Mouse (Mus musculus) ovary, postnatal 36 days (tissue): Measurements from ENCODE around the gene Bbx.

Experiments
- DNase-seq: peaks from one replicate; pipeline ENCODE4 v3.0.0; 2022; ENCODE audit warnings: low spot score, mixed read lengths

Bbx gene

DNA sequence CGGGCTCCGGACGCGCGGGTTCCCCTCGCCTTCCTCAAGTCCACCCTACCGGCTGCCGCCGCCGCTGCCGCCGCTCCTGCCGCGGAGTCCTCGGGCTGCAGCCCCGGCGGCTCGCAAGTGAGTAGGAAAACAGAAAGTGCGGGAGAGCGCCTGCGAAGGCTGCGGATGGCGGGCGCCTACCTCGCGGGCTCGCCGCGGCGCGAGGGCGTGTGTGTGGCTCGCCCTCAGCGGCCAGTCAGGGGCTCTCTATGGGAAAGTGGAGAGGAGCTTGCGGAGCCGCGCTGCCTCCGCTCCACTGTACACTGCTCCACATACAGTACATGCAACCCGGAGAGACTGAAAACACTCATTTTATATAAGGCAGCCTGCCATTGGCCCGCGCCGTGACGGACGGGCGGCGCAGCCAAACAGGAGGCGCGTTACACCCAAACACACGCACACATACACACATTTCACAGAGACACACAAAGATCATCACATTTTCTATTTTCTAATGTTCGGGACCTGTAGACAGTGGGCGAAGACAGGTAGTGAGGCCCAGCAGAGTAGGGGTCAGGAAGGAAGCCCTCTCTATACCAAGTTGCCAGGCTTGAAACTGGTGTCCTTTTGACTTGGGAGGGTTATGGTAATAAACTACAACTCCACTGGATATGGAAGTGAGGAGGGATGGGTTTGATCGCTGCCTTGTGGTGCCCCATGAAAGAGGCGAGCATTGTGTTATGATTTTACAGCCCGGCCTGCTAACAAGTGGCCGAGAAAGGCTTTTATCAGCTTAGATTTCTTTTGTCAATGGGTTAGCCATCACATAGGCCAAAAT lies at the start of gene Bbx:
Bbx (minus strand) TSS at position 329 of the 817 bp plus-strand sequence.
- DNase-seq = peak; percentile 94

DNA sequence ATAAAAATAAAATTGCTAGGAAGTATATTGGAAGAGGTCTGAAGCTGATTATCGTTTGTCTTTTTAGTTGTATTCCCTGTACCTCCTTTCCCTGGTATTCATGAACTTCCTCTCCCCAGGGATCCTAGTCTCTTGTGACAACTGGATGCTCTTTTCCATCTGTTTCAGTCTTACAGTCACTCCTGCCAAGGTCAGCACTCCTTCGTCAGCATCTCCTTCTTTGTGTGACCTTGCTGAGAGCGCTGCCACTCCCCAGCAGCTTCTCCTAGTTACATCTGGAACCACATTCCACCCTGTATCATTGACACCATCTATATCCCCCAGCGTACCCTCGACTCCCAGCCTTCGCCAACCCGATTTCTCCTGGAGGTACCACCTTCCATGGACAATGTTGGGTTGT lies 49.7 kb upstream of the Bbx start:
- no peak for DNase-seq

GRCm38 (mm10) chr16:50481341-50481740 lies 49.2 kb upstream of the Bbx start:
- DNase-seq = no peak

- DNase-seq = no peak
Observed at GRCm38 (mm10) chr16:50478695-50479094, 46.5 kb upstream of the Bbx start.

DNA sequence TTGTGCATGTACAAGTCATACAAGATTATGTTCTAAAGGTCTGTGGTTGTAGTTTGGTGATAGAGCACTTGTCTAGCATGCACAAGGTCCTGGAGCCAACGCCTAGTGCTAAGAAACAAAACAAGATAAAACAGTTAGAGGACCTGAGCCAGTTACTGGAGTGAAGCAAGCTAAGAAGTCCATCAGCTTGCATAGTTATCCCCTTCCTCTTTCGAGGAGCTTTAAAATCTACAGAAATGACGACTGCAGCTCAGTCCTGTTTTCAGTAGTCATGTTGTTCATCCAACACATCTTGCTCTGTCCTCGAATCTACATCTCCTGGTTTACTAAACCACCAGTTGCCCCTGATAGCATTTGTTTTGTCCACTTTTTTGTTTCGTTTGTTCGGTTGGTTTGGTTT lies 45.4 kb upstream of the Bbx start:
- DNase-seq = no peak

DNA sequence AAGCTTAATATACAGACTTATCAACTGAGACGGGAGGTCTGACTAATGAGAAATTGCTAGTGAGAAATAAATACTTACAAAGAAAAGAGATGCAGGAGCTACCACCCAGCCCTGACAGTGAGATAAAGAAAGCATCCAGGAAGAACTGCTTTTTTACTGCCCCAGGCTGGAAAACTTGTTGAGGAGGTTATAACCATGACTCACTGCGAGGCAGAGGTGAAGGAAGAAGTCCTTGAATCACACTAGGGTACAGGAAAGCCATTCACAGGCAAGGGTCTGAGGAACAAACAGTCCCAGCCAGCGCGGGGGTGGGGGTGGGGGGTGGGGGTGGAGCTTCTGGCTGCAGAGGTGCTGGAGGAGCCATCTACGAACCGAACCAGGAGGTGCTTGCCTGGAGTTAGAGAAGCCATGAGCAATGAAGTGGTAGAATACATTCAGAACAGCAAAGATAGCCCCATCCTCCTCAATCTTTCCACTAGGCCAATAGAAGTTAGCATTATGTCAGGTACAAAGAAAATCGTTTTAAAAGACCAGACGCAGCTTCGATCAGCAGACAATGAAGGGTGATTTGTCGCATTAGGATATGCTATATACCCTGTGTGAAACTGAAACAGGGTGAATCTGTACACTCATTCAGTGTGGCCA lies 30.2 kb upstream of the Bbx start:
- no peak for DNase-seq

DNA sequence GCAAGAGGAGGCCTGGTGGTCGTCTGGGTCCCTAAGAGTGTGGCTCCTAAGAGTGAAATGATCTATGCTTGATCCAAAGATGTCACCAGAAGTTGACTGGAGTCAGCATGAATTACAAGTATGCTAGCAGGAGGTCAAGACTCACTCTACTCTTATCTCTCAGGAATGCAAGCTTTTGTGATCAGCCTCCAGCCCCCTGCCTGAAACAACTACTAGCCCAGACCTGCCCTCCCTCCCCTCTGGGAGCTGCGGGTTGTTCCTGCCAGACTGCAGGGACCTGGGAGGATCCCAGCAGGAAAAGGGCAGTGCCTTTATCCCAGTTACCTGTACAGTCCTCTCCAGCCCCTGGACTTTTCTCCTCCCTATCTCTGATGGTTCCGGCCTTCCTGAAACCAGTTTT lies 27.0 kb upstream of the Bbx start:
- no peak for DNase-seq

GRCm38 (mm10) chr16:50456053-50456452 lies 23.9 kb upstream of the Bbx start:
- DNase-seq = no peak

DNA sequence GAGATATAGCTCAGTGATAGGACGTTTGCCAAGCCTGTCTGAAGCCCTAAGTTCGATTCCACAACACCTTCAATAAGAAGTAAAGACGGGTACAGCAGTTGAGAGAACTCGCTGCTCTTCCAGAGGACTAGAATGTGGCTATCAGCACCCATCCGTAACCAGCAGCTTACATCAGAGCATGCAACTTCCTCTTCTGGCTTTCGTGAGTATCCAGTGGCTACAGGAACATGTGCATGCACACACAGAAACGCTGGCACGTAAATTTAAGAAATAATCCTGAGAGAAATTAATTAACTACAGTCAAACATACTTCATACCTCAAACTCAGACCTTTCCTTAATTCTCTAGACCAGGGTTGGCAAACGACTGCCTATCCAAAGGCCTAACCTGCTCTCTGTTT lies 16.9 kb upstream of the Bbx start:
- DNase-seq = no peak

DNA sequence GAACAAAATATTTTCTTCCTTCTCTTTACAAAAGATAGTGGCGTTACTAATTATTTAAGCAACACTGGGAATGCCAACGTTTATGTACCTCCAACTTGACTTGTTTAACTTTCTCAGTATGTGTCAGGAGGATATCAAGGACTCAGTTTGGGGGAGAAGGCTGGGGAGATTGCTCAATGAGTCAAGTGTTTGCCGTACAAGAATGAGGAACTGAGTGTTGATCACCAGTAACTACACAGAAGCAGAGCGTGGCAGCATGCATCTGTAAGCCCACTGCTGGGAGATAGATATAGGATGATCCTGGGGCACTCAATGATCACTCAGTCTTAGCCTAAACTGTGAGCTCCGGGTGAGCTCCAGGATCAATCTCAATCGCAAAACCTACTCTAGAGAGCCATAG lies 12.8 kb upstream of the Bbx start:
- DNase-seq = no peak

GRCm38 (mm10) chr16:50438816-50439215 lies 6.6 kb upstream of the Bbx start:
- no peak for DNase-seq

DNA sequence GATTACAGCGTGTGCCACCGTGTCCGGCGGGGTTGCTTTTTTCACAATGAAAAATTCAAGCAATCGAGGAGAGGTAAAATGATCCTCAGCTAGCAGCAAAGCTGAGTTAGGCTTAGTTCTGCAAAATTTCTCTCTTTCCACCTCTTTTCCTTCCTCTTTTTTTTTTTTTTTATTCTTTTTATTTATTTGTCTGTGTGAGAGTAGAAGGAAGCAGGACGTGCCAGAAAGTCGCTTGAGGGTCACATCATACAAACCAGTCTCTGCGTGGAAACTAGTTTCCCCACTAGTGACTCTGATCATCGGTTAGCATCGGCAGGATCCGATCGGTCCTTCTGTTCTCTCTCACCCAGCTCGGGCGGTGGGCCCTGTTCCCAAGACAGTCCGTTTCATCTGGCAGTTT lies 5.6 kb upstream of the Bbx start:
- no peak for DNase-seq

- no peak for DNase-seq
Observed at GRCm38 (mm10) chr16:50437331-50437730, 5.1 kb upstream of the Bbx start.

DNA sequence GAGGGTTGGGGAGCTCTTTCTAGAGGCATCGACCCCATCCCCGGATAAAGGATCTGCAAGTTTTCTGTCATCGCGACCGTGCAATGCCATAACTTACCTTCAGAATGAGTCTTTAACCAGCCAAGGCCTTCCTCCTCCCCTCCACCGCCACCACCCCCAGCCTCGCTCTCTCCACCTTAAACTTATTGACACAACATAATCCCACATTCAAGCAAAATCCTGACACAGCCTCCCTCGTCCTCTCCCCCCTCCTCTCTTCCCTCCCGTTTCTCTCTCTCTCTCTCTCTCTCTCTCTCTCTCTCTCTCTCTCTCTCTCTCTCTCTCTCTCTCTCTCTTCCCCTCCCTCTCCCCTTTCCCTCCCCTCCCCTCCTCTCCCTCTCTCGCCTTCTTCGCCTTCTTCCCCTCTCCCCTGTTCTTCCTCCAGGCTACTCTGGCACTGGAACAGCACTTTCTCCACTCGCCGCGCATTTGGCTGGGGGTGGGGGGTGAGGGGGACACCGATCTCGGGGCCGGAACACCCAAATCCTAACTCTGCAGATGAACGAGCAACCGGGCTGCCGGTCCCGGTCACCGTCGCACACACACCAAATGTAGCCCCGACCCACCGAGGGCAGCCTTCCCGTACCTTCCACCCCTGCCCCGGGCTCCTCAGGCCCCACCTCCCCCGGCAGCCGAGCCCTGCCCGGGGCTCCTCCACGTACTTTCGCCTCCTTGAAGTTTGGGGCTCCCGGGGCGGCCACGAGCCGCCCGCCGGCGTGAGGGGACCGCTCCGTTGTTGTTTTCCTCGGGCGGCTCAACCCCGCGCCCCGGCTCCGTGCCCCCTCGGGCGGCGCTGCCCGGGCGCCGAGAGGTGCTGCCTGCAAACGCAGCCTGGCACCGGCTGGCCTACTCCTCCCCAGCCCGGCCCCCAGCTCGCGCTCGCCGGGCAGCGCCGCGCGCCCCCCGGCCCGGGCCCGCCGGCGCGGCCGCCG lies 894 bp downstream of the Bbx start:
- peak; percentile 66 for DNase-seq

DNA sequence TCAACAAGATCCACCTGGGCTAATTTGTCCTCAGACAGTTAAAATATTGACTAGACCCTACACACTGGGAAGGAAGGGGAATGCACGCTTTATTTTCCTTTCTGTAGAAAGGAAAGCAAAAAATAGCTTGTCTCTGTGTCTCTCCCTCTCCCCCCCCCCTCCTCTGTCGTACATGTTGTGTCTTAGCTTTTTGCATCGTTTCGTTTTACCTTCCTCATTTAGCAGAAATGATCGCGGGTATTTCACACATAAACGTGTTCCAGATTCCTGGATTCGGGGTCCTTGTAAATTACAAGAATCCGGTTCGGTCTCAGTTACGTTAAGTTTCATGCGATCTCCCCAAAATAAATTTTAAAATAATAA lies 1.7 kb downstream of the Bbx start:
- no peak for DNase-seq

GRCm38 (mm10) chr16:50429692-50430514 lies 2.3 kb downstream of the Bbx start:
- peak; percentile 52 for DNase-seq

DNA sequence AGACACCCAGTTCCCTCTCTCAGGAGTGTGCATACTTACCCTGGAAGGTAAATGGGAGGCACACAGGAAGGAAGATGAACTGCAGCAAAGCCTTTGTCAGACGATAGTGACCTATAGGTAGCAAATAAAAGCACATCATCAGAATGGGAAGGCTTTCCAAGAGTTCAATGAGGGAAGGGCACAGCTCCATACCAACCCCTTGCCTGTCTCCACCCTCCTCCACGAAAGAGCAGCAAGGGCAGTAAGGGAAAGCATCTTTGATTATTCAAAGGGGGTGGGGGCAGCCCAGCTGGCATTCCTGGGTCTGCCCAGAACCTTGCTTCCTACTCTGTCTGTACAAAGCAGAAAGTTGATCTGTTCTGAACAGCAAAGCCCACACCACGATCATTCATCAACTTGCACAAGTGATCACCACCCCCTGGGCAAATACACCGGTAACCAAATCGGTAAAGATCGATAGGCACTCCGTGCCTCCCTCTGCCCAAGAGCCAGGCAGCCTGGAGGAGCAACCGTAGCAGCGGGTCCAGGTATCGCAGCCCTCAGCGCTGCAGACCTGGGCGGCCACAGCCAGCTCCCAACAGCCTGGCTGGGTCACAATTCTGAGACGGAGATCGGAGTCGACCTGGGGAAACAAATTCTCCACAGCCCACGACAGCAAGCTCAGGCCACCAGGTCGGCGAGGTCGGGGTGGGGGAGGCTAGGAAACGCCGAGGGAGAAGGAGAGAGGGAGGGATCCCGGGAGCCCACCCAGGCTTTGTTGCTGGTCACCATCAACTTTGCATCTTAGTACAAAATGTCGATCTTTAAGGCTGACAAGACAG lies 3.1 kb downstream of the Bbx start:
- peak; percentile 18 for DNase-seq

GRCm38 (mm10) chr16:50420130-50420529 lies 12.1 kb downstream of the Bbx start:
- DNase-seq = no peak

- no peak for DNase-seq
Observed at GRCm38 (mm10) chr16:50415406-50415805, 16.8 kb downstream of the Bbx start.

GRCm38 (mm10) chr16:50402851-50403250 lies 29.3 kb downstream of the Bbx start:
- no peak for DNase-seq

DNA sequence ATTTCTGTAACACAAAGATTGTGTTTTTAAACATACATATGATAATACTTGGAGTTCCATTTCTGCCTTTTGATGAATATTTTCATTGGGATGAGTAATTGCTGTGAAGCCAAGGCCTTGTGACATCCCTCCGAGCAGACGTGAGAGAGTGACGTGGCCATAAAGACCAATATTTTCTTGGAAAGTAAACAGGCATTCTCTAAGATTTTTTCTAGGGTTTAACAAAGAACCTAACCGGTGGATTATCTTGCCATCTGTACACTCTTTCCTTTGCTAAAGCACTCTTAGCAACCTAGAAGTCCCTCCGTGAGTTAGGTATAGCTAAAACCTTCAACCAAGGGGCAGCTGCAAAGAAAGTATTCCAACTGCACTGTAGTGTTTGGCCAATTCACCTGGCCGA lies 32.4 kb downstream of the Bbx start:
- no peak for DNase-seq
